Mouse (Mus musculus) cerebellum, adult 2 months (tissue): ENCODE measurements around the gene Dhx36.

Experiments used
- CTCF ChIP-seq: fragments of 200-500 bp; IDR thresholded peaks from 2 replicates; pipeline ENCODE4 v1.5.1; 2011; ENCODE audit warnings: low read depth, mild to moderate bottlenecking, control low read depth, low read length, moderate library complexity, borderline replicate concordance; ENCODE audit not compliant: insufficient read depth
- POLR2A ChIP-seq: fragments of 200-500 bp; IDR thresholded peaks from 2 replicates; pipeline ENCODE4 v1.6.1; 2011; ENCODE audit warnings: low read length, control low read depth, borderline replicate concordance; ENCODE audit not compliant: insufficient read depth

DNA sequence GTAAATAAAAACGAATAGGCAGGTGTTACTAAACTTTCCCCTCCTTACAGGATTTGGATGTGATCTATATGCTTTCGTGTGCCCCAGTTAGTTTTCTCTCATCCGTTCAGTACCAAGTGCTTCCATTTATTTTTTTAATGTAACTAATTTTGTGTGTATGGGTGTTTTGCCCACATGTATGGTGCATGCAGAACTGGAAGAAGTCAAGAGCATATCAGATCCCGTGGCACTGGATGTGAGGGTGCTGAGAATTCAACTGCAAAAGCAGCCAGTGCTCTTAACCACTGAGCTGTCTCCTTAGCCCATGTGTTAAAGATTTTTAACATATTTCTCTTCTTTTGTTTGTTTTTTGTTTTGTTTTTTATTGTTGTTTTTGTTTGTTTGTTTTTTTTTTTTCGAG, 20.8 kb upstream of the Dhx36 start:
- TF ChIP-seq POLR2A, result no peak
- TF ChIP-seq CTCF, result no peak
